Mouse (Mus musculus) ES-E14 (cell line): ENCODE data around the gene Arpc2.

Experiments used
- HCFC1 ChIP-seq: IDR thresholded peaks from 2 replicates; pipeline ENCODE4 v1.6.1; 2012; ENCODE audit warnings: low read length, inconsistent platforms, borderline replicate concordance; ENCODE audit not compliant: insufficient read depth
- ZC3H11A ChIP-seq: IDR thresholded peaks from 2 replicates; pipeline ENCODE4 v1.6.1; 2012; ENCODE audit warnings: low read depth, mild to moderate bottlenecking, inconsistent platforms, low read length, borderline replicate concordance
- ZNF384 ChIP-seq: IDR thresholded peaks from 2 replicates; pipeline ENCODE4 v1.6.1; 2012; ENCODE audit warnings: low read depth, low read length, inconsistent platforms

- no peak for TF ChIP-seq HCFC1
- TF ChIP-seq ZC3H11A, result no peak
- TF ChIP-seq ZNF384, result no peak
These were observed 62.4 kb downstream of the Arpc2 start for GRCm38 (mm10) chr1:74298157-74298750.
